Mouse (Mus musculus): ENCODE data around the gene Degs1. TPM values are rescaled to one million over a fixed set of nuclear protein-coding genes. Genes with fewer than 3 reads are reported as not detected.

Degs1 gene
- polyA plus RNA-seq, 2 experiments: 29.4 to 72.8 TPM

DNA sequence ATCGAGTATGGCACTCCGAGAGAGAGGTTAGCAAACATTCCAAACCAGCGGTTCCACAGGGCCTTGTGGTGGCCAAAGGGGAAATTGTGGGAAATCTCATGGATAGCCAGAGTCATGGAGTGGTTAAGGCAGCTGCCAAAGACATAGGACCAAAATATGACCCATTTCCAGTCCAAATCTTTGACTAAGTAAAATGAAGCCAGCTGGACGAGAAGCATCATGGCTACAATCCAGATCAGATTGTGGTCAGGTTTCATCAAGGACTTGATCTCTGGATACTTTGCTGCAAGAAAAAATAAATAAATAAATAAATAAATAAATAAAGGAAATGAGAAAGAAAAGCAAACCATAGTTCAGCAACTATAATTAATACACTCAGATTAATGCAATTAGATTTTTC lies 3.2 kb downstream of the Degs1 start:
- peaks cover 18 to 24% of the 10 kb centered on the region in 2 experiments for H3K4me1 ChIP-seq (replicated peaks; ENCODE audit: control insufficient read depth in 2 of 2, insufficient read depth in 2 of 2, low read length in 1 of 2)
- TF ChIP-seq EP300 (IDR thresholded peaks at IDR 0.05; ENCODE audit: low read depth): no peak
- TF ChIP-seq CTCF (IDR thresholded peaks at IDR 0.05; ENCODE audit: low read depth): no peak
- no peak overlapping the region for H3K4me2 ChIP-seq (ENCODE audit: low read depth)
- H3K36me3 ChIP-seq (replicated peaks; ENCODE audit: control insufficient read depth, insufficient read depth, low read depth): peaks cover 41% of the 10 kb centered on the region
- no peak overlapping the region for H3K27ac ChIP-seq
- no peaks in the 10 kb centered on the region for H3K27me3 ChIP-seq (ENCODE audit: control insufficient read depth, insufficient read depth, low read length)
- ATAC-seq (ENCODE audit: insufficient read depth): no peak
- no peak overlapping the region for H3K9ac ChIP-seq (replicated peaks)
- H3K9me3 ChIP-seq (ENCODE audit: control insufficient read depth, low read length): no peaks in the 10 kb centered on the region
- DNase-seq (ENCODE audit: low read depth in 3 of 3, low spot score in 3 of 3): no peak
- 82% methylated on average over 4 of the region's 4 CpGs for WGBS (ENCODE audit: insufficient replicate concordance)
- H3K4me3 ChIP-seq (ENCODE audit: insufficient read depth in 1 of 2, low read depth in 2 of 2, low read length in 2 of 2): no peak overlapping the region

DNA sequence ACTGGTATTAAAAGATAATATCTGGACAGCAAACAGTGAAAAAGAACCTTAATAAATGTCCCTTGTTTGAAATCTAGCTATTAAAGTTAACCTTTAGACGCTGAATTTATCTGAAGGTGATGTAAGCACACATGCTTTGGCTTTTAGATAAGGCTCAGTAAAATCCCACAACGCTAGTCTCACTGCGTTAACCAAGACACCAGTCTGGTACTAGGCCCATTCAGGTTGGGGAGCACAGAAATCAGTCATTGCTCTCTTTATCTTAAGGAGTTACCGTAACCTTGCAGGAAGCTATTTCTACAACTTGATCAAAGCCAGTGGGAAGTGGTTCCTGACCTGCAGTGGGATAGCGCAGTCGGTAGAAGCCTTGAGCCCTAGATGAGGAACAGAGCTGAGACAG lies 7.5 kb downstream of the Degs1 start:
- no peak for ATAC-seq (ENCODE audit: insufficient read depth)

DNA sequence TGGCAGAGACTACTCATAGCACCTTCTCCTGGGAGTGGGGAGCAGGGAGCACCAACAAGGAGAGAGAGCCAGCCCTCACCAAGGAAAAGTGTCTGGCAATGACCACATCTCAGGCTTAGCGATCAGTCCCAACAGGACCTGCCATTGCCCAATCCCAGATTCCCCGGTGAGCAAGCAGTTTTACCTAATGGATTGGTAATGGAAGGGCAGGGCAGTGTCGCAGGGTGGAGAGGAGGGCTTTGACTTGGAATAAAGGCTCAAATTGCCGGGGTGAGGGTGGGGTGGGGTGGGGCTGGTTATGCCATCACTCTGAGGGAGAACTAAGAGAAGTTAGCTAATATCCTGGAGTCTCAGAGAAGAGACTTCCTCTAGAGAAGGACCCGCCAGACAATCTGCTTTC lies 11.0 kb downstream of the Degs1 start:
- Histone ChIP-seq H3K27me3 (ENCODE audit: control insufficient read depth, insufficient read depth, low read length) (no peaks in the 10 kb centered on the region), H3K27ac (no peak overlapping the region), H3K9ac (replicated peaks) (no peak overlapping the region), H3K4me2 (ENCODE audit: low read depth) (no peak overlapping the region), H3K9me3 (ENCODE audit: control insufficient read depth, low read length) (no peaks in the 10 kb centered on the region), H3K4me1 (replicated peaks; ENCODE audit: control insufficient read depth in 2 of 2, insufficient read depth in 2 of 2, low read length in 1 of 2) (0 out of 4 replicates have a peak, but pooled peaks cover 0 to 3% of the 10 kb centered on the region in 2 experiments), H3K36me3 (replicated peaks; ENCODE audit: control insufficient read depth, insufficient read depth, low read depth) (peaks cover 18% of the 10 kb centered on the region), H3K4me3 (ENCODE audit: insufficient read depth in 1 of 2, low read depth in 2 of 2, low read length in 2 of 2) (no peak overlapping the region)
- TF ChIP-seq EP300 (IDR thresholded peaks at IDR 0.05; ENCODE audit: low read depth) (no peak), CTCF (IDR thresholded peaks at IDR 0.05; ENCODE audit: low read depth) (no peak)
- DNase-seq (ENCODE audit: low read depth in 3 of 3, low spot score in 3 of 3): no peak
- ATAC-seq (ENCODE audit: insufficient read depth): no peak
- WGBS (ENCODE audit: insufficient replicate concordance): 57% methylated on average over 5 of the region's 5 CpGs

More for the DNA sequence above, 7.5 kb downstream of the Degs1 start:
- Histone ChIP-seq H3K4me1 (replicated peaks; ENCODE audit: control insufficient read depth in 2 of 2, insufficient read depth in 2 of 2, low read length in 1 of 2) (peaks cover 0 to 2% of the 10 kb centered on the region in 2 experiments; a peak in 3 of 4 replicates), H3K9me3 (ENCODE audit: control insufficient read depth, low read length) (no peaks in the 10 kb centered on the region), H3K36me3 (replicated peaks; ENCODE audit: control insufficient read depth, insufficient read depth, low read depth) (peaks cover 46% of the 10 kb centered on the region), H3K27ac (no peak overlapping the region), H3K4me2 (ENCODE audit: low read depth) (no peak overlapping the region), H3K9ac (replicated peaks) (no peak overlapping the region), H3K4me3 (ENCODE audit: insufficient read depth in 1 of 2, low read depth in 2 of 2, low read length in 2 of 2) (no peak overlapping the region), H3K27me3 (ENCODE audit: control insufficient read depth, insufficient read depth, low read length) (no peaks in the 10 kb centered on the region)
- 65% methylated on average over 6 of the region's 6 CpGs for WGBS (ENCODE audit: insufficient replicate concordance)
- no peak for DNase-seq (ENCODE audit: low read depth in 3 of 3, low spot score in 3 of 3)
- TF ChIP-seq EP300 (IDR thresholded peaks at IDR 0.05; ENCODE audit: low read depth) (no peak), CTCF (IDR thresholded peaks at IDR 0.05; ENCODE audit: low read depth) (no peak)

DNA sequence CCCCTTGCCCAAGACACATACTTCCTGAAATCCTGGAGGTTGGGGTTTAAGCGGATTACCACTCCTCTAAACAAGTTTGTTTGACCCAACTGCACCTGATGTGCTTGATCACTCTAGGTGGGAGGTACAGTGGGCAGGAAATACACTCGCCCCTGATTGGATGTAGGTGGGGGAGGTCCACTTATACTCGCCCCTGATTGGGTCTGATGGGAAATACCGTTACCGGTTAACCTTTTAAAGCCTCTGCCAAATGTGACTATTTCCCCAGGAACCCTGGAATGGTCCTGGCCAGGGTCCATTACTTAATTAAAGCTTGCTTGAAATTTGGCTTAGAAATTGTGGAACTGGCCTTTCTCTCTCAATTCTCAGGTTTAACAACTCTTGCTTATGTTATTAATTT lies 11.5 kb downstream of the Degs1 start:
- no peak overlapping the region for H3K4me3 ChIP-seq (ENCODE audit: insufficient read depth in 1 of 2, low read depth in 2 of 2, low read length in 2 of 2)
- no peaks in the 10 kb centered on the region for H3K27me3 ChIP-seq (ENCODE audit: control insufficient read depth, insufficient read depth, low read length)
- DNase-seq (ENCODE audit: low read depth in 3 of 3, low spot score in 3 of 3) (no peak), ATAC-seq (ENCODE audit: insufficient read depth) (no peak)
- no peaks in the 10 kb centered on the region for H3K9me3 ChIP-seq (ENCODE audit: control insufficient read depth, low read length)
- H3K36me3 ChIP-seq (replicated peaks; ENCODE audit: control insufficient read depth, insufficient read depth, low read depth): peaks cover 15% of the 10 kb centered on the region
- no peak overlapping the region for H3K9ac ChIP-seq (replicated peaks)
- peaks cover 0 to 6% of the 10 kb centered on the region in 2 experiments; a peak in 1 of 4 replicates for H3K4me1 ChIP-seq (replicated peaks; ENCODE audit: control insufficient read depth in 2 of 2, insufficient read depth in 2 of 2, low read length in 1 of 2)
- no peak overlapping the region for H3K4me2 ChIP-seq (ENCODE audit: low read depth)
- no peak overlapping the region for H3K27ac ChIP-seq
- WGBS (ENCODE audit: insufficient replicate concordance): 71% methylated on average over 5 of the region's 5 CpGs
- TF ChIP-seq EP300 (IDR thresholded peaks at IDR 0.05; ENCODE audit: low read depth): no peak
- TF ChIP-seq CTCF (IDR thresholded peaks at IDR 0.05; ENCODE audit: low read depth): no peak

- peaks cover 4% of the 10 kb centered on the region for H3K36me3 ChIP-seq (replicated peaks; ENCODE audit: control insufficient read depth, insufficient read depth, low read depth)
- ATAC-seq (ENCODE audit: insufficient read depth) (peak; percentile 72), DNase-seq (ENCODE audit: low read depth in 3 of 3, low spot score in 3 of 3) (no peak)
- H3K4me2 ChIP-seq (ENCODE audit: low read depth): 0 out of 2 replicates have a peak overlapping the region, but pooled peaks have one; percentile 13
- H3K27me3 ChIP-seq (ENCODE audit: control insufficient read depth, insufficient read depth, low read length): no peaks in the 10 kb centered on the region
- no peak overlapping the region for H3K27ac ChIP-seq
- WGBS (ENCODE audit: insufficient replicate concordance): 56% methylated on average over 4 of the region's 4 CpGs
- no peak overlapping the region for H3K4me3 ChIP-seq (ENCODE audit: insufficient read depth in 1 of 2, low read depth in 2 of 2, low read length in 2 of 2)
- H3K4me1 ChIP-seq (replicated peaks; ENCODE audit: control insufficient read depth in 2 of 2, insufficient read depth in 2 of 2, low read length in 1 of 2): peaks cover 0 to 8% of the 10 kb centered on the region in 2 experiments; a peak in 1 of 4 replicates
- TF ChIP-seq CTCF (IDR thresholded peaks at IDR 0.05; ENCODE audit: low read depth) (no peak), EP300 (IDR thresholded peaks at IDR 0.05; ENCODE audit: low read depth) (no peak)
- H3K9me3 ChIP-seq (ENCODE audit: control insufficient read depth, low read length): no peaks in the 10 kb centered on the region
- no peak overlapping the region for H3K9ac ChIP-seq (replicated peaks)
Observed at GRCm38 (mm10) chr1:182268317-182268716, 14.3 kb downstream of the Degs1 start.
